ENCODE assay signal across 8 mouse cellular contexts in the genomic region with DNA sequence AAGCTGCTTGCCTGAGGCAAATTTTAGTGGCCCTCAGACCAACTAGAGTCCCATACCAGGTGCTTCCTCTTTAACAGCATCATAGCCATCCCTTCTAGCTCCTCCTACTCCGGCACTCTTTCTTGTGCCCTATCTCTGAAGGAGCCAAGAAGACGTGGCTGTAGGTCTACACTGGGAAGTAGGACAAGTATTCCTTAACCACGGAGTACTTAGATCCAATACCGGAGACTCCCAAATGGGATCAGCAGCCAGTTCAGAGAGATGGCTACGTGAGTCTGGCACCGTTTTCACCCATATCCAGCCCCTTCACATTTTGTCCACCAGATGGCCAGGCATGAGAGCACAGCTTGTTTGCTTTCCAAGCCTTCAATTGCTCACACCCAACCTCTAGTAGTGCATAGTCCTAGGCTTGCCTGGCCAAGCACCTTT. TPM values are rescaled to one million over a fixed set of nuclear protein-coding genes. Genes with fewer than 3 reads are reported as not detected.
DNase-seq lines count a peak whose midpoint lies in the region; ATAC-seq and TF ChIP-seq lines count a peak whose summit lies in the region.

No protein-coding gene starts in this region.

- peaks cover 42% of the 10 kb centered on the region for H3K36me3 ChIP-seq in forebrain, embryonic 13.5 days (ENCODE audit: poor library complexity, severe bottlenecking)
- peaks cover 38% of the 10 kb centered on the region for H3K36me3 ChIP-seq in hindbrain, embryonic 14.5 days (replicated peaks; ENCODE audit: control insufficient read depth, insufficient read depth)
- peaks cover 38% of the 10 kb centered on the region for H3K36me3 ChIP-seq in liver, embryonic 11.5 days (ENCODE audit: control insufficient read depth, insufficient read depth, low read length)
- peaks cover 30% of the 10 kb centered on the region for H3K36me3 ChIP-seq in myocyte (ENCODE audit: control insufficient read depth, insufficient read depth)

- no peaks in the 10 kb centered on the region for H3K9me3 ChIP-seq in forebrain, embryonic 13.5 days (replicated peaks)
- no peaks in the 10 kb centered on the region for H3K9me3 ChIP-seq in hindbrain, embryonic 14.5 days (ENCODE audit: control insufficient read depth, low read length)
- no peaks in the 10 kb centered on the region for H3K9me3 ChIP-seq in liver, embryonic 11.5 days (ENCODE audit: control insufficient read depth, low read length)

- no peak overlapping the region for H3ac ChIP-seq in myocyte (ENCODE audit: control insufficient read depth, insufficient read length)

- DNase-seq in layer of hippocampus, adult 2 months (ENCODE audit: low spot score in 2 of 2) = no peak
- no peak for DNase-seq in layer of hippocampus, adult 8-10 months (ENCODE audit: low spot score in 2 of 2)
- DNase-seq in hindbrain, embryonic 14.5 days (ENCODE audit: low spot score) = peak; percentile 49
- DNase-seq in liver, embryonic 11.5 days (ENCODE audit: low spot score) = no peak

- peak overlapping the region; percentile 81 for H3K4me3 ChIP-seq in layer of hippocampus, adult 2 months
- peak overlapping the region; percentile 0; the same call in 1 of the 2 replicates for H3K4me3 ChIP-seq in brown adipose tissue, adult 24 weeks (ENCODE audit: insufficient read depth, low read depth, low read length)
- H3K4me3 ChIP-seq in forebrain, embryonic 13.5 days = no peak overlapping the region
- no peak overlapping the region for H3K4me3 ChIP-seq in hindbrain, embryonic 14.5 days (replicated peaks; ENCODE audit: low read length)
- H3K4me3 ChIP-seq in liver, embryonic 11.5 days (ENCODE audit: low read depth, low read length) = peak overlapping the region; percentile 74
- peak overlapping the region; percentile 90 for H3K4me3 ChIP-seq in myocyte

- H3K27me3 ChIP-seq in forebrain, embryonic 13.5 days = no peaks in the 10 kb centered on the region
- H3K27me3 ChIP-seq in hindbrain, embryonic 14.5 days (ENCODE audit: control insufficient read depth, insufficient read depth, low read length) = no peaks in the 10 kb centered on the region
- no peaks in the 10 kb centered on the region for H3K27me3 ChIP-seq in liver, embryonic 11.5 days (replicated peaks; ENCODE audit: control insufficient read depth, insufficient read depth, low read length)
- H3K27me3 ChIP-seq in myocyte (ENCODE audit: control insufficient read depth, insufficient read depth, insufficient read length) = no peaks in the 10 kb centered on the region

- H3K4me2 ChIP-seq in forebrain, embryonic 13.5 days = peak overlapping the region; percentile 79
- H3K4me2 ChIP-seq in hindbrain, embryonic 14.5 days (replicated peaks) = peak overlapping the region; percentile 98
- H3K4me2 ChIP-seq in liver, embryonic 11.5 days = peak overlapping the region; percentile 93
- H3K4me2 ChIP-seq in myocyte (ENCODE audit: low read depth) = peak overlapping the region; percentile 99

- H3K79me2 ChIP-seq in myocyte (ENCODE audit: control insufficient read depth, insufficient read depth) = peaks cover 40% of the 10 kb centered on the region

- no peak for ATAC-seq in forebrain, embryonic 13.5 days
- no peak for ATAC-seq in hindbrain, embryonic 14.5 days (ENCODE audit: low FRiP score)
- ATAC-seq in liver, embryonic 11.5 days (replicated peaks; ENCODE audit: low FRiP score) = no peak
- no peak for ATAC-seq in frontal cortex, adult (ENCODE audit: low TSS enrichment)

- no peak overlapping the region; the same call in 1 of the 2 replicates for H3K9ac ChIP-seq in forebrain, embryonic 13.5 days
- no peak overlapping the region for H3K9ac ChIP-seq in hindbrain, embryonic 14.5 days
- peak overlapping the region; percentile 34; the same call in 1 of the 2 replicates for H3K9ac ChIP-seq in liver, embryonic 11.5 days (ENCODE audit: low read depth, low read length)

- H3K4me1 ChIP-seq in brown adipose tissue, adult 24 weeks (ENCODE audit: control insufficient read depth, insufficient read depth, insufficient read length, low read length) = peaks cover 12% of the 10 kb centered on the region
- peaks cover 41% of the 10 kb centered on the region for H3K4me1 ChIP-seq in forebrain, embryonic 13.5 days
- H3K4me1 ChIP-seq in hindbrain, embryonic 14.5 days (replicated peaks; ENCODE audit: control insufficient read depth, insufficient read depth, low read length) = peaks cover 25% of the 10 kb centered on the region
- H3K4me1 ChIP-seq in liver, embryonic 11.5 days (replicated peaks; ENCODE audit: control insufficient read depth, insufficient read depth, low read length) = peaks cover 52% of the 10 kb centered on the region

- peak; percentile 68 for TF ChIP-seq CTCF in layer of hippocampus, adult 2 months (conservative IDR thresholded peaks at IDR 0.05)

- H3K27ac ChIP-seq in layer of hippocampus, adult 2 months = peak overlapping the region; percentile 100
- H3K27ac ChIP-seq in brown adipose tissue, adult 24 weeks (replicated peaks; ENCODE audit: low read depth, low read length) = peak overlapping the region; percentile 27
- H3K27ac ChIP-seq in forebrain, embryonic 13.5 days = no peak overlapping the region
- no peak overlapping the region for H3K27ac ChIP-seq in hindbrain, embryonic 14.5 days
- peak overlapping the region; percentile 21; the same call in 1 of the 2 replicates for H3K27ac ChIP-seq in liver, embryonic 11.5 days (ENCODE audit: low read depth, low read length)

- TF ChIP-seq POLR2A in myocyte (IDR thresholded peaks at IDR 0.05; ENCODE audit: insufficient read length, low read depth) = no peak

- 64% methylated on average over 6 of the region's 6 CpGs for WGBS in forebrain, embryonic 13.5 days
- WGBS in hindbrain, embryonic 14.5 days = 65% methylated on average over 6 of the region's 6 CpGs
- 50% methylated on average over 6 of the region's 6 CpGs for WGBS in liver, embryonic 11.5 days

TF ChIP-seq in myocyte, 11 proteins besides CTCF, POLR2A, EP300 and RAD21:
- TF ChIP-seq MYOD1 (IDR thresholded peaks at IDR 0.05; ENCODE audit: control insufficient read depth in 1 of 3, insufficient read length in 2 of 3, low read depth in 2 of 3) = no peak
- no peak for TF ChIP-seq TCF3 (IDR thresholded peaks at IDR 0.05; ENCODE audit: insufficient read length, low read depth)
- TF ChIP-seq MYOG (IDR thresholded peaks at IDR 0.05; ENCODE audit: control insufficient read depth in 1 of 3, insufficient read depth in 1 of 3, insufficient read length in 2 of 3, low read depth in 2 of 3) = no peak
- no peak for TF ChIP-seq SRF (IDR thresholded peaks at IDR 0.05; ENCODE audit: control insufficient read depth, insufficient read length, low read depth)
- TF ChIP-seq CEBPB (IDR thresholded peaks at IDR 0.05; ENCODE audit: insufficient read depth, poor library complexity, severe bottlenecking) = no peak
- no peak for TF ChIP-seq POLR2AphosphoS2 (IDR thresholded peaks at IDR 0.05; ENCODE audit: insufficient read length, low read depth)
- no peak for TF ChIP-seq TCF12 (IDR thresholded peaks at IDR 0.05; ENCODE audit: insufficient read depth, poor library complexity, severe bottlenecking)
- no peak for TF ChIP-seq USF1 (IDR thresholded peaks at IDR 0.05; ENCODE audit: low read depth)
- no peak for TF ChIP-seq E2F4 (IDR thresholded peaks at IDR 0.05; ENCODE audit: insufficient read depth)

RNA-seq across cellular contexts. Expression of a gene that starts 3.1 kb away (rescaled TPM):
- total RNA-seq in layer of hippocampus, adult 2 months (2021) = 10 to 100 TPM; 80.2 to 83.4 TPM
- 100 to 1,000 TPM in 1 of 4 experiments, 10 to 100 TPM in 3; 72.0 to 102 (median 84.5) TPM for total RNA-seq in layer of hippocampus, adult 8-10 months (2022)
- polyA plus RNA-seq in brown adipose tissue, adult 24 weeks (2012; ENCODE audit: insufficient read depth, insufficient read length, missing spikeins) = 22.3 and 26.6 TPM in 2 replicates
- 90.5 and 91.0 TPM in 2 replicates for polyA plus RNA-seq in forebrain, embryonic 13.5 days (2015; fragmentation: Nextera tagmentation; extraction: Ambion mirVana)
- polyA plus RNA-seq in hindbrain, embryonic 14.5 days (2014; fragmentation: Nextera tagmentation; extraction: Ambion mirVana) = 55.8 and 65.2 TPM in 2 replicates
- 85.0 and 85.1 TPM in 2 replicates for polyA plus RNA-seq in liver, embryonic 11.5 days (2014; fragmentation: Nextera tagmentation; extraction: Ambion mirVana)
- polyA plus RNA-seq in myocyte (2012; fragmentation: generic; extraction: Trizol) = 47.1 TPM

RNA-seq across cellular contexts. Expression of a gene that starts 54.2 kb away (rescaled TPM):
- 10 to 100 TPM; 13.2 to 14.1 TPM for total RNA-seq in layer of hippocampus, adult 2 months (2021)
- 10 to 100 TPM; 14.0 to 23.7 (median 14.6) TPM for total RNA-seq in layer of hippocampus, adult 8-10 months (2022)
- polyA plus RNA-seq in brown adipose tissue, adult 24 weeks (2012; ENCODE audit: insufficient read depth, insufficient read length, missing spikeins) = 4.4 and 5.7 TPM in 2 replicates
- 36.0 and 41.5 TPM in 2 replicates for polyA plus RNA-seq in forebrain, embryonic 13.5 days (2015; fragmentation: Nextera tagmentation; extraction: Ambion mirVana)
- polyA plus RNA-seq in hindbrain, embryonic 14.5 days (2014; fragmentation: Nextera tagmentation; extraction: Ambion mirVana) = 22.1 and 23.5 TPM in 2 replicates
- 22.2 and 23.5 TPM in 2 replicates for polyA plus RNA-seq in liver, embryonic 11.5 days (2014; fragmentation: Nextera tagmentation; extraction: Ambion mirVana)
- polyA plus RNA-seq in myocyte (2012; fragmentation: generic; extraction: Trizol) = 11.0 TPM

Comparison
In these comparisons a context has a peak if more than half of its experiments do, and no peak if none do; other contexts are left out.
1. H3K27ac ChIP-seq: peak in layer of hippocampus, adult 2 months (single experiment), brown adipose tissue, adult 24 weeks (single experiment) and liver, embryonic 11.5 days (single experiment); none in forebrain, embryonic 13.5 days (single experiment) and hindbrain, embryonic 14.5 days (single experiment).
2. H3K4me3 ChIP-seq: peak in layer of hippocampus, adult 2 months (single experiment), brown adipose tissue, adult 24 weeks (single experiment), liver, embryonic 11.5 days (single experiment) and myocyte (single experiment); none in forebrain, embryonic 13.5 days (single experiment) and hindbrain, embryonic 14.5 days (single experiment).
3. Peak in every context shown above with its lines, with median percentiles within 50 percentile points of each other: H3K4me2 ChIP-seq.